In genomic region chr1:69506615-69507159, GRCm38 (mm10) we compare ENCODE assay signal across 1 mouse cellular context.
TF ChIP-seq lines count a peak whose summit lies in the region.

No protein-coding gene starts in this region.

TF ChIP-seq in MEL, 35 proteins besides CTCF, POLR2A, EP300 and RAD21 (continued from another document):
- TF ChIP-seq JUND (IDR thresholded peaks at IDR 0.05; ENCODE audit: low read depth, low read length), result no peak
- no peak for TF ChIP-seq TAL1 (IDR thresholded peaks at IDR 0.05; ENCODE audit: low read length)
- peak; percentile 19; the same call in 1 of the 2 replicates for TF ChIP-seq MYC (IDR thresholded peaks at IDR 0.05; ENCODE audit: low read depth, low read length)
- no peak for TF ChIP-seq MAX (IDR thresholded peaks at IDR 0.05; ENCODE audit: low read length)
- 0 out of 2 replicates have a peak, but pooled peaks have one; percentile 41 for TF ChIP-seq GATA1 (IDR thresholded peaks at IDR 0.05; ENCODE audit: low read depth, low read length)
- TF ChIP-seq ELF1 (IDR thresholded peaks at IDR 0.05; ENCODE audit: low read depth, low read length), result no peak
- TF ChIP-seq MAZ (IDR thresholded peaks at IDR 0.05; ENCODE audit: low read depth, low read length), result peak; percentile 70; the same call in 1 of the 2 replicates
- TF ChIP-seq KAT2A (conservative IDR thresholded peaks at IDR 0.05; ENCODE audit: low read depth, low read length), result no peak
- TF ChIP-seq USF1 (IDR thresholded peaks at IDR 0.05; ENCODE audit: low read depth, low read length), result no peak
- TF ChIP-seq NELFE (IDR thresholded peaks at IDR 0.05; ENCODE audit: low read depth, low read length), result no peak
- peak; percentile 36; the same call in 1 of the 2 replicates for TF ChIP-seq HCFC1 (IDR thresholded peaks at IDR 0.05; ENCODE audit: low read depth, low read length)
- peak; percentile 43; the same call in 1 of the 2 replicates for TF ChIP-seq TCF12 (IDR thresholded peaks at IDR 0.05; ENCODE audit: low read depth, low read length)
- peak; percentile 75 for TF ChIP-seq ETS1 (IDR thresholded peaks at IDR 0.05; ENCODE audit: low read depth, low read length)
- no peak for TF ChIP-seq MAFK (IDR thresholded peaks at IDR 0.05; ENCODE audit: borderline replicate concordance, low read depth, low read length)
- no peak for TF ChIP-seq GABPA (IDR thresholded peaks at IDR 0.05; ENCODE audit: low read depth, low read length)
- no peak for TF ChIP-seq BHLHE40 (IDR thresholded peaks at IDR 0.05; ENCODE audit: borderline replicate concordance, low read depth, low read length)
- no peak for TF ChIP-seq UBTF (IDR thresholded peaks at IDR 0.05; ENCODE audit: borderline replicate concordance, insufficient read depth, low read depth, low read length)
- TF ChIP-seq SMC3 (IDR thresholded peaks at IDR 0.05; ENCODE audit: low read depth, low read length), result no peak
- peak; percentile 33; the same call in 1 of the 2 replicates for TF ChIP-seq MXI1 (IDR thresholded peaks at IDR 0.05; ENCODE audit: low read depth, low read length)
